Comparison of ENCODE assay signal across 8 mouse cellular contexts in the genomic region with DNA sequence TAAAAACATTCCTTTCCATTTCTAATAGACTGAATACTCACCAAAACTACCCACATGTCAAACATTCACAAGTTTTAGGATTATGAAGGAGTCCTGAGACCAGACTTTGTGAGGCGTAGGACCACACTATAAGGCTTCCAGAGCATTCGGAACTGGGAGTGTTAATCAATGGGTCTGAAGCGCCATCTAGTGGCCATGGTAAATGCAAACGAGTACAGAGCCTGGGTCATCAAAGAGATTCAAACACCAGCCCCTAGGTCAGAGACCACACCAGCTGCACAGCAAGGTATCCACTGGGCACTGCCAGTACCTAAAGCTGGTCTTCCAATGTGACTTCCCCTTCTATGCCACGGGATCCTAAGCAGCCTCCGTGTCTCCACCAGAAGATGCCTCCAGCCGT. TPM values are rescaled to one million over a fixed set of nuclear protein-coding genes. Genes with fewer than 3 reads are reported as not detected.
DNase-seq lines count a peak whose midpoint lies in the region; ATAC-seq and TF ChIP-seq lines count a peak whose summit lies in the region.

No protein-coding gene starts in this region.

- no peaks in the 10 kb centered on the region for H3K36me3 ChIP-seq in ES-Bruce4 (ENCODE audit: control insufficient read depth, insufficient read depth, low read length, poor library complexity, severe bottlenecking)
- H3K36me3 ChIP-seq in lung, postnatal 0 days (ENCODE audit: insufficient read depth, low read length), result no peaks in the 10 kb centered on the region

- H3K4me2 ChIP-seq in lung, postnatal 0 days (replicated peaks; ENCODE audit: low read depth, low read length), result no peak overlapping the region

- DNase-seq in adrenal gland, postnatal 10 days, result peak; percentile 83
- peak; percentile 91 for DNase-seq in embryo, embryonic 11 days
- peak; percentile 23 to 43 for DNase-seq in heart, adult 9 months (ENCODE audit: low spot score in 2 of 2)
- DNase-seq in layer of hippocampus, adult 11-12 months (ENCODE audit: low spot score), result peak; percentile 84
- peak; percentile 82 for DNase-seq in lung, postnatal 0 days (ENCODE audit: low spot score)
- peak; percentile 74 for DNase-seq in right cerebral cortex, postnatal 25 days

- no peaks in the 10 kb centered on the region for H3K4me1 ChIP-seq in ES-Bruce4 (ENCODE audit: control insufficient read depth, insufficient read depth, low read length)
- no peaks in the 10 kb centered on the region for H3K4me1 ChIP-seq in lung, postnatal 0 days (ENCODE audit: insufficient read depth, low read depth, low read length)

- H3K4me3 ChIP-seq in ES-Bruce4 (ENCODE audit: low read depth, low read length), result no peak overlapping the region
- no peak overlapping the region for H3K4me3 ChIP-seq in lung, postnatal 0 days (ENCODE audit: low read depth, low read length)

- no peaks in the 10 kb centered on the region for H3K27me3 ChIP-seq in ES-Bruce4 (ENCODE audit: control insufficient read depth, insufficient read depth, low read length, poor library complexity, severe bottlenecking)
- H3K27me3 ChIP-seq in lung, postnatal 0 days (replicated peaks; ENCODE audit: insufficient read depth, low read length), result no peaks in the 10 kb centered on the region

- no peaks in the 10 kb centered on the region for H3K9me3 ChIP-seq in ES-Bruce4 (replicated peaks; ENCODE audit: control insufficient read depth, insufficient read depth, low read length, poor library complexity, severe bottlenecking)
- H3K9me3 ChIP-seq in lung, postnatal 0 days (ENCODE audit: low read length), result no peaks in the 10 kb centered on the region

- H3K27ac ChIP-seq in ES-Bruce4 (ENCODE audit: insufficient read depth, low read length), result no peak overlapping the region
- H3K27ac ChIP-seq in lung, postnatal 0 days (ENCODE audit: low read length), result no peak overlapping the region

- 18% methylated on average over 7 of the region's 7 CpGs for WGBS in lung, postnatal 0 days

- ATAC-seq in lung, postnatal 0 days, result no peak
- ATAC-seq in activated CD4-positive, CD25-positive, alpha-beta regulatory T cell, adult 4 months, result no peak

- no peak for TF ChIP-seq EP300 in ES-Bruce4 (IDR thresholded peaks at IDR 0.05; ENCODE audit: insufficient read depth, low read depth, low read length)
- no peak for TF ChIP-seq EP300 in lung, postnatal 0 days (IDR thresholded peaks at IDR 0.05)

- TF ChIP-seq CTCF in ES-Bruce4 (IDR thresholded peaks at IDR 0.05; ENCODE audit: low read depth, low read length), result peak; percentile 53
- peak; percentile 88 for TF ChIP-seq CTCF in lung, postnatal 0 days (IDR thresholded peaks at IDR 0.05)

- no peak overlapping the region for H3K9ac ChIP-seq in ES-Bruce4 (ENCODE audit: low read depth, poor library complexity, severe bottlenecking)
- no peak overlapping the region for H3K9ac ChIP-seq in lung, postnatal 0 days (replicated peaks; ENCODE audit: low read depth)

- TF ChIP-seq POLR2A in ES-Bruce4 (IDR thresholded peaks at IDR 0.05; ENCODE audit: insufficient read depth, low read length), result no peak

RNA-seq across cellular contexts. Expression of a gene that starts 18.5 kb away (rescaled TPM):
- polyA plus RNA-seq in ES-Bruce4 (2011; ENCODE audit: insufficient read depth, insufficient read length, low read depth, missing spikeins), result 12.4 and 17.3 TPM in 2 replicates
- total RNA-seq in adrenal gland, postnatal 10 days (2021), result under 1 TPM in 1 of 2 experiments, not detected in 1; 0.70 TPM
- 3.8 and 4.4 TPM in 2 replicates for polyA plus RNA-seq in lung, postnatal 0 days (2015; fragmentation: Nextera tagmentation; extraction: Ambion mirVana)
- polyA plus RNA-seq in activated CD4-positive, CD25-positive, alpha-beta regulatory T cell, adult 4 months (2017; shearing (Covaris generic)), result not detected

RNA-seq across cellular contexts. Expression of a gene that starts 28.8 kb away (rescaled TPM):
- 39.4 and 47.2 TPM in 2 replicates for polyA plus RNA-seq in ES-Bruce4 (2011; ENCODE audit: insufficient read depth, insufficient read length, low read depth, missing spikeins)
- total RNA-seq in adrenal gland, postnatal 10 days (2021), result 10 to 100 TPM in 1 of 2 experiments, 1 to 10 TPM in 1; 7.9 to 11.2 TPM
- polyA plus RNA-seq in lung, postnatal 0 days (2015; fragmentation: Nextera tagmentation; extraction: Ambion mirVana), result 1.6 and 2.6 TPM in 2 replicates
- polyA plus RNA-seq in activated CD4-positive, CD25-positive, alpha-beta regulatory T cell, adult 4 months (2017; shearing (Covaris generic)), result 1 to 10 TPM; 4.0 to 6.7 TPM

RNA-seq across cellular contexts. Expression of a gene that starts 29.0 kb away (rescaled TPM):
- 17.0 and 18.4 TPM in 2 replicates for polyA plus RNA-seq in ES-Bruce4 (2011; ENCODE audit: insufficient read depth, insufficient read length, low read depth, missing spikeins)
- total RNA-seq in adrenal gland, postnatal 10 days (2021), result 10 to 100 TPM in 1 of 2 experiments, 1 to 10 TPM in 1; 9.5 to 11.0 TPM
- polyA plus RNA-seq in lung, postnatal 0 days (2015; fragmentation: Nextera tagmentation; extraction: Ambion mirVana), result 15.2 and 18.1 TPM in 2 replicates
- polyA plus RNA-seq in activated CD4-positive, CD25-positive, alpha-beta regulatory T cell, adult 4 months (2017; shearing (Covaris generic)), result 10 to 100 TPM in 1 of 2 experiments, 1 to 10 TPM in 1; 9.3 to 10.3 TPM

RNA-seq across cellular contexts. Expression of a gene that starts 37.4 kb away (rescaled TPM):
- 0.30 TPM in 1 of 2 replicates, not detected in the other for polyA plus RNA-seq in ES-Bruce4 (2011; ENCODE audit: insufficient read depth, insufficient read length, low read depth, missing spikeins)
- total RNA-seq in adrenal gland, postnatal 10 days (2021), result not detected
- polyA plus RNA-seq in lung, postnatal 0 days (2015; fragmentation: Nextera tagmentation; extraction: Ambion mirVana), result 1.0 and 1.9 TPM in 2 replicates
- under 1 TPM in 1 of 2 experiments, not detected in 1; 0.18 TPM for polyA plus RNA-seq in activated CD4-positive, CD25-positive, alpha-beta regulatory T cell, adult 4 months (2017; shearing (Covaris generic))

RNA-seq across cellular contexts. Expression of a gene that starts 55.7 kb away (rescaled TPM):
- polyA plus RNA-seq in ES-Bruce4 (2011; ENCODE audit: insufficient read depth, insufficient read length, low read depth, missing spikeins), result 9.6 and 15.1 TPM in 2 replicates
- 10 to 100 TPM; 13.6 to 19.0 TPM for total RNA-seq in adrenal gland, postnatal 10 days (2021)
- 584 and 630 TPM in 2 replicates for polyA plus RNA-seq in lung, postnatal 0 days (2015; fragmentation: Nextera tagmentation; extraction: Ambion mirVana)
- polyA plus RNA-seq in activated CD4-positive, CD25-positive, alpha-beta regulatory T cell, adult 4 months (2017; shearing (Covaris generic)), result not detected

Comparison
In these comparisons a context has a peak if more than half of its experiments do, and no peak if none do; other contexts are left out.
1. DNase-seq: peak in every context shown above with its lines; median percentile 91 in embryo, embryonic 11 days; 84 in layer of hippocampus, adult 11-12 months; 83 in adrenal gland, postnatal 10 days; 82 in lung, postnatal 0 days; 74 in right cerebral cortex, postnatal 25 days; 33 in heart, adult 9 months.